Mouse (Mus musculus): ENCODE results near the gene Tbcc.
A peak's percentile ranks its signal among the peaks of the same experiment; 100 is the strongest.

DNA sequence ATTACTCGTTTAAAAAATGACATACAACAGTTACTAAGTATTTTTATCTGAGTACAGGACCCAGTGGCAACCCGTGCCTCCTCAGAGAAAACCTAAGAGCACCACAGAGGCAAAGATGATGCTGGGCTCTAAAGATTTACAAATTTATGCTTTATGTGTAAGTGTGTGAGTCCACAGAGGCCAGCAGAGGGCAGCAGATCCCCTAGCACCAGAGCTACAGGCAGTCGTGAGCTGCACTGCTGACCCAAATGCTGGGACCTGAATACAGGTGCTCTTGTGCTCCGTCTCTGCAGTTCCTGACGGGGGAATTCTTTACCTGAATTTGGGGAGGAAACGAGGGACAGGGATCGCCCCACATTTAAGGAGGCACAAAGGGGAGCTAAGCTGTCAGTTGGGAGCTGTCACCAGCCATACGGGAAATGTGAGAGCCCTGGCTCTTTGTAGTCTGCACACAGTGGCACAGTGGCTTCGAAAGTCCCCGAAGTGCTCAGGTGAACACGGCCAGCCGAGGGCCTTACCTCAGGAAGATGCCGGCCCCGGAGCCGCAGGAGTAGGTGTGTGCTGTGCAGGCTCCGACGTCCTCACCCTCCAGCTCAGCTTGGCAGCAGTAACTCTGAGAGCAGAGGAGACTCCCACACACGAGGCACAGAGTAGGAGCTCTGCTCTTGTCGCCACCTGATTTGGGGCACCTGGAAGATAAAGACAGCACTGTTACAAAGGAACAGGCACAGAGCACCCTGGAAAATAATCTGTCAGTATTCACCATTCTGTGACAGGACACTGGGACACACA is 43.3 kb downstream of the Tbcc start:
- no peak for TF ChIP-seq CHD2 (IDR thresholded peaks at IDR 0.05; ENCODE audit: low read length)
- no peak for TF ChIP-seq EP300 (IDR thresholded peaks at IDR 0.05; ENCODE audit: low read length)
- TF ChIP-seq CTCF (conservative IDR thresholded peaks at IDR 0.05 in 1 of 2, IDR thresholded peaks at IDR 0.05 in 1 of 2; ENCODE audit: low read depth in 2 of 2, low read length in 2 of 2) = peak; percentile 41 to 75; a peak in 3 of 4 replicates
- no peak for TF ChIP-seq MEF2A (IDR thresholded peaks at IDR 0.05; ENCODE audit: borderline replicate concordance, low read depth, low read length)
- no peak for TF ChIP-seq RCOR1 (conservative IDR thresholded peaks at IDR 0.05; ENCODE audit: low read depth, low read length)
- peak; percentile 53 for TF ChIP-seq SMC3 (IDR thresholded peaks at IDR 0.05; ENCODE audit: low read depth, low read length)
- no peak for TF ChIP-seq HCFC1 (IDR thresholded peaks at IDR 0.05; ENCODE audit: low read depth, low read length)
- TF ChIP-seq MXI1 (IDR thresholded peaks at IDR 0.05; ENCODE audit: low read depth, low read length) = no peak
- no peak for TF ChIP-seq ZKSCAN1 (IDR thresholded peaks at IDR 0.05; ENCODE audit: borderline replicate concordance, low read depth, low read length)
- no peak for TF ChIP-seq POLR2A (IDR thresholded peaks at IDR 0.05; ENCODE audit: low read depth, low read length)
- no peak for TF ChIP-seq MYC (IDR thresholded peaks at IDR 0.05; ENCODE audit: low read depth, low read length)
- no peak for TF ChIP-seq MAX (IDR thresholded peaks at IDR 0.05; ENCODE audit: low read length)
- no peak for TF ChIP-seq USF1 (IDR thresholded peaks at IDR 0.05; ENCODE audit: low read depth, low read length)
